Mouse (Mus musculus) gastrocnemius, postnatal 10 days (tissue): ENCODE measurements at regions not wholly inside any gene's neighbourhood (a gene's known extent, or its start where the extent isn't known, plus 50 kb on each side); places are given as distances from the start of the nearest gene placed in this dataset.

Experiments used
- DNase-seq: peaks from one replicate; pipeline ENCODE4 v3.0.0; 2021; ENCODE audit warnings: mixed read lengths

GRCm38 (mm10) chr3:39952103-39952502 is 579.0 kb upstream of the Intu start:
- DNase-seq: no peak

GRCm38 (mm10) chr3:39952556-39952955 is 578.5 kb upstream of the Intu start:
- no peak for DNase-seq

GRCm38 (mm10) chr3:39961836-39962640 is 569.0 kb upstream of the Intu start:
- no peak for DNase-seq

- no peak for DNase-seq
Measured at GRCm38 (mm10) chr3:39965431-39965830, 565.7 kb upstream of the Intu start.

- no peak for DNase-seq
Measured at GRCm38 (mm10) chr3:39966390-39966789, 564.7 kb upstream of the Intu start.

- DNase-seq: no peak
Measured at GRCm38 (mm10) chr3:39976937-39977336, 554.1 kb upstream of the Intu start.

- no peak for DNase-seq
Measured at GRCm38 (mm10) chr3:39978916-39979679, 552.0 kb upstream of the Intu start.

GRCm38 (mm10) chr3:39982656-39983055 is 548.4 kb upstream of the Intu start:
- DNase-seq: no peak

GRCm38 (mm10) chr3:39987710-39988109 is 543.4 kb upstream of the Intu start:
- no peak for DNase-seq

- peak; percentile 47 for DNase-seq
Measured at GRCm38 (mm10) chr3:39998628-39999027, 532.5 kb upstream of the Intu start.

GRCm38 (mm10) chr3:39999846-40000245 is 531.2 kb upstream of the Intu start:
- DNase-seq: no peak

GRCm38 (mm10) chr3:40002838-40003237 is 528.2 kb upstream of the Intu start:
- DNase-seq: no peak

GRCm38 (mm10) chr3:40010051-40010450 is 521.0 kb upstream of the Intu start:
- no peak for DNase-seq

- no peak for DNase-seq
Measured at GRCm38 (mm10) chr3:40021682-40022081, 509.4 kb upstream of the Intu start.

- DNase-seq: no peak
Measured at GRCm38 (mm10) chr3:40027713-40028112, 503.4 kb upstream of the Intu start.

GRCm38 (mm10) chr3:40036177-40036576 is 494.9 kb upstream of the Intu start:
- DNase-seq: no peak

GRCm38 (mm10) chr3:40049721-40050120 is 481.4 kb upstream of the Intu start:
- no peak for DNase-seq

- DNase-seq: no peak
Measured at GRCm38 (mm10) chr3:40058281-40058680, 472.8 kb upstream of the Intu start.

GRCm38 (mm10) chr3:40058719-40059420 is 472.2 kb upstream of the Intu start:
- no peak for DNase-seq

GRCm38 (mm10) chr3:40070137-40070667 is 460.9 kb upstream of the Intu start:
- DNase-seq: no peak

- no peak for DNase-seq
Measured at GRCm38 (mm10) chr3:40076824-40077223, 454.3 kb upstream of the Intu start.

GRCm38 (mm10) chr3:40085116-40085515 is 446.0 kb upstream of the Intu start:
- DNase-seq: no peak
